Comparison of ENCODE assay signal across 8 mouse cellular contexts in the genomic region with DNA sequence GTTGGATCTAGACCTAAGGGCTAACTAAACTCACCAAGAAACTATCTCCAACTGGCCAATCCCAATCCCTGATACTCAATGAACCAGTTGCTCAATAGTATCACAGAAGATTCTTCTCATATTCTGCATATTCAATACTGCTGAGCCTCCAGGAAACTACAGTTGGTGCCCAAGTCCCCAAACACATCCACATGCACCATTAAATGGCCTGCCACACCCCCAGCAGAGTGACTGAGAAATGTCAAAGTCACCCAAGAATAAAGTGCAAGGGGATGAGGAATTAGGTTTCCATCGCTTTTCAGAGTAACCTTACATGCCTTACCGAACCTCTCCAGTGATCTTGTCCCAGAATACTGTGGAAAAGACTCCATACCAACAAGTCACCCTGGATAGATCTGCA. TPM values are rescaled to one million over a fixed set of nuclear protein-coding genes. Genes with fewer than 3 reads are reported as not detected.
DNase-seq lines count a peak whose midpoint lies in the region; ATAC-seq and TF ChIP-seq lines count a peak whose summit lies in the region.
"Had no signal": no experiment of that assay in that cellular context is flagged by ENCODE, and none has a peak within 500 bp of the region (broad histone marks: within the 10 kb centered on the region; RNA-seq: fewer than 3 reads in every experiment).

No protein-coding gene starts in this region.

- no peaks in the 10 kb centered on the region for H3K27me3 ChIP-seq in forebrain, embryonic 15.5 days
- no peaks in the 10 kb centered on the region for H3K27me3 ChIP-seq in intestine, embryonic 15.5 days (replicated peaks)

- WGBS in forebrain, embryonic 15.5 days = 92% methylated on average over 2 of the region's 2 CpGs
- WGBS in intestine, embryonic 15.5 days = 87% methylated on average over 2 of the region's 2 CpGs

- H3K4me2 ChIP-seq in forebrain, embryonic 15.5 days (replicated peaks) = peak overlapping the region; percentile 83
- H3K4me2 ChIP-seq in intestine, embryonic 15.5 days (replicated peaks) = peak overlapping the region; percentile 91

- H3K4me3 ChIP-seq in left cerebral cortex, adult 2 months = 0 out of 2 replicates have a peak overlapping the region, but pooled peaks have one; percentile 7
- H3K4me3 ChIP-seq in forebrain, embryonic 15.5 days = peak overlapping the region; percentile 63; the same call in 1 of the 2 replicates
- peak overlapping the region; percentile 61; the same call in 1 of the 2 replicates for H3K4me3 ChIP-seq in intestine, embryonic 15.5 days (replicated peaks)

- TF ChIP-seq CTCF in left cerebral cortex, adult 2 months (IDR thresholded peaks at IDR 0.05) = no peak

- H3K36me3 ChIP-seq in forebrain, embryonic 15.5 days = no peaks in the 10 kb centered on the region
- no peaks in the 10 kb centered on the region for H3K36me3 ChIP-seq in intestine, embryonic 15.5 days

- ATAC-seq in forebrain, embryonic 15.5 days (replicated peaks) = no peak
- no peak for ATAC-seq in intestine, embryonic 15.5 days

- intact Hi-C loops in left cerebral cortex, adult 2 months (cut with DNase I) = no loop called here
- intact Hi-C loops in left cerebral cortex, postnatal 36 days (cut with DNase I) = no loop called here

- H3K9me3 ChIP-seq in forebrain, embryonic 15.5 days = no peaks in the 10 kb centered on the region
- H3K9me3 ChIP-seq in intestine, embryonic 15.5 days = no peaks in the 10 kb centered on the region

- no peak overlapping the region for H3K27ac ChIP-seq in left cerebral cortex, adult 2 months
- no peak overlapping the region for H3K27ac ChIP-seq in forebrain, embryonic 15.5 days (replicated peaks)
- H3K27ac ChIP-seq in intestine, embryonic 15.5 days = no peak overlapping the region

- DNase-seq in left cerebral cortex, adult 2 months (ENCODE audit: extremely low spot score in 1 of 2, low spot score in 2 of 2) = no peak
- DNase-seq in left cerebral cortex, postnatal 36 days (ENCODE audit: low spot score in 2 of 2) = no peak
- DNase-seq in naive thymus-derived CD4-positive, alpha-beta T cell, adult 2 months (ENCODE audit: low read depth) = peak; percentile 22
- DNase-seq in adrenal gland, postnatal 4 days (ENCODE audit: low spot score in 2 of 2) = no peak
- no peak for DNase-seq in B cell, adult 2 months

- H3K4me1 ChIP-seq in forebrain, embryonic 15.5 days = peaks cover 25% of the 10 kb centered on the region
- H3K4me1 ChIP-seq in intestine, embryonic 15.5 days (replicated peaks) = peaks cover 22% of the 10 kb centered on the region

- H3K9ac ChIP-seq in forebrain, embryonic 15.5 days (replicated peaks) = no peak overlapping the region
- H3K9ac ChIP-seq in intestine, embryonic 15.5 days = no peak overlapping the region

RNA-seq across cellular contexts. Expression of a gene that starts 1.2 kb away (rescaled TPM):
- total RNA-seq in left cerebral cortex, adult 2 months (2021) = 10 to 100 TPM in 1 of 2 experiments, 1 to 10 TPM in 1; 9.5 to 10.5 TPM
- 10 to 100 TPM in 1 of 2 experiments, 1 to 10 TPM in 1; 7.8 to 13.1 TPM for total RNA-seq in left cerebral cortex, postnatal 36 days (2021)
- 10.2 and 10.9 TPM in 2 replicates for polyA plus RNA-seq in forebrain, embryonic 15.5 days (2015; fragmentation: Nextera tagmentation; extraction: Ambion mirVana)
- polyA plus RNA-seq in intestine, embryonic 15.5 days (2015; fragmentation: Nextera tagmentation; extraction: Ambion mirVana) = 10.5 and 10.9 TPM in 2 replicates
- total RNA-seq in adrenal gland, postnatal 4 days (2021) = 10 to 100 TPM; 22.0 to 31.1 TPM
- polyA plus RNA-seq: erythroblast, embryonic 14.5 days had no signal

RNA-seq across cellular contexts. Expression of a gene that starts 31.2 kb away (rescaled TPM):
- total RNA-seq in left cerebral cortex, adult 2 months (2021) = 1 to 10 TPM; 3.0 to 5.9 TPM
- total RNA-seq in left cerebral cortex, postnatal 36 days (2021) = 1 to 10 TPM; 4.0 to 4.5 TPM
- polyA plus RNA-seq in forebrain, embryonic 15.5 days (2015; fragmentation: Nextera tagmentation; extraction: Ambion mirVana) = 0.28 TPM in 1 of 2 replicates, not detected in the other
- polyA plus RNA-seq in intestine, embryonic 15.5 days (2015; fragmentation: Nextera tagmentation; extraction: Ambion mirVana) = 1.2 and 1.7 TPM in 2 replicates
- total RNA-seq in adrenal gland, postnatal 4 days (2021) = 10 to 100 TPM in 1 of 2 experiments, 1 to 10 TPM in 1; 7.9 to 10.6 TPM
- polyA plus RNA-seq: erythroblast, embryonic 14.5 days had no signal

Comparison
In these comparisons a context has a peak if more than half of its experiments do, and no peak if none do; other contexts are left out.
1. H3K4me3 ChIP-seq: peak in every context shown above with its lines; median percentile 63 in forebrain, embryonic 15.5 days; 61 in intestine, embryonic 15.5 days; 7 in left cerebral cortex, adult 2 months.